In the genomic region with DNA sequence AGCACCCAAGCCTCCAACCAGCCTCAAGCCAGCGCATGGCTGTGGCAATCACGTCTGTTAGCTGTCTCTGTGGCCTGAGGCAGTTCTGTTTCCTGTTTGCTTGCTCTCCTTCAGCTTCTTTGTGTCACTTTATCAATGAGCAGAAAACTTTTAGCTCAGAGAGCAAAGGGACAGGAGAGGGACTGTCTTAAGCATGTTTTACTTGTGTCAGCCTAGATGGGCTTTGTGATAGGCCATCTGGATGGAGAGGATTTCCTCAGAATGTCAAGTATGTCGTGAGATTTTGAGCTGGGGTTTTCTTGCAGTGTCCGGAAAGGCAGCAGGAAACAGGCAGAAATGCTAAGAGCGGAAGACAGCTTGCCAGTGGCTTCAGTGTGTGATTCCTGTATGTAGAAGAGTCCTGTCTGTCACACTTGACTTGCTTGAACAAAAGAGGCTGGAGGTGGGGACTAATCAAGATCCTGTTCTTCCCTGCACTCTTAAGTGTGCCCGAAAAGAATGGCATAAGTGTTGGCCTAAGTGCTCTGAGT, we compare ENCODE assay signal across 8 mouse cellular contexts. TPM values are rescaled to one million over a fixed set of nuclear protein-coding genes. Genes with fewer than 3 reads are reported as not detected.
DNase-seq lines count a peak whose midpoint lies in the region; ATAC-seq lines count a peak whose summit lies in the region.

No protein-coding gene starts in this region.

- no peak overlapping the region for H3K4me2 ChIP-seq in midbrain, embryonic 15.5 days
- no peak overlapping the region for H3K4me2 ChIP-seq in midbrain, embryonic 11.5 days
- peak overlapping the region; percentile 19; the same call in 1 of the 2 replicates for H3K4me2 ChIP-seq in heart, embryonic 13.5 days
- H3K4me2 ChIP-seq in limb, embryonic 15.5 days: no peak overlapping the region
- no peak overlapping the region for H3K4me2 ChIP-seq in neural tube, embryonic 15.5 days

- whole genome bisulfite sequencing in midbrain, embryonic 15.5 days: 50% methylated on average over 6 of the region's 6 CpGs
- WGBS in midbrain, embryonic 11.5 days: 52% methylated on average over 6 of the region's 6 CpGs
- WGBS in heart, embryonic 13.5 days: 35% methylated on average over 6 of the region's 6 CpGs
- 58% methylated on average over 6 of the region's 6 CpGs for WGBS in limb, embryonic 15.5 days
- 65% methylated on average over 6 of the region's 6 CpGs for WGBS in neural tube, embryonic 15.5 days

- H3K9ac ChIP-seq in midbrain, embryonic 15.5 days: no peak overlapping the region
- no peak overlapping the region for H3K9ac ChIP-seq in midbrain, embryonic 11.5 days (ENCODE audit: low read length)
- H3K9ac ChIP-seq in heart, embryonic 13.5 days: no peak overlapping the region
- H3K9ac ChIP-seq in limb, embryonic 15.5 days: no peak overlapping the region
- H3K9ac ChIP-seq in neural tube, embryonic 15.5 days (replicated peaks): no peak overlapping the region

- DNase-seq in midbrain, embryonic 11.5 days (ENCODE audit: low spot score, missing footprints): no peak
- no peak for DNase-seq in cerebellum, adult 18-20 months
- no peak for DNase-seq in urinary bladder, postnatal 25 days (ENCODE audit: low spot score)
- no peak for DNase-seq in cerebellum, postnatal 14 days

- no peak overlapping the region for H3K4me3 ChIP-seq in midbrain, embryonic 15.5 days
- no peak overlapping the region for H3K4me3 ChIP-seq in midbrain, embryonic 11.5 days (ENCODE audit: low read depth, low read length)
- H3K4me3 ChIP-seq in heart, embryonic 13.5 days: no peak overlapping the region
- H3K4me3 ChIP-seq in limb, embryonic 15.5 days: no peak overlapping the region
- H3K4me3 ChIP-seq in neural tube, embryonic 15.5 days (replicated peaks): no peak overlapping the region

- H3K36me3 ChIP-seq in midbrain, embryonic 15.5 days (replicated peaks): no peaks in the 10 kb centered on the region
- no peaks in the 10 kb centered on the region for H3K36me3 ChIP-seq in midbrain, embryonic 11.5 days (ENCODE audit: control insufficient read depth, insufficient read depth, low read length)
- H3K36me3 ChIP-seq in heart, embryonic 13.5 days: peaks cover 2% of the 10 kb centered on the region; the same call in 1 of the 2 replicates
- H3K36me3 ChIP-seq in limb, embryonic 15.5 days: no peaks in the 10 kb centered on the region
- H3K36me3 ChIP-seq in neural tube, embryonic 15.5 days: no peaks in the 10 kb centered on the region

- H3K27me3 ChIP-seq in midbrain, embryonic 15.5 days (replicated peaks): no peaks in the 10 kb centered on the region
- H3K27me3 ChIP-seq in midbrain, embryonic 11.5 days (ENCODE audit: control insufficient read depth, insufficient read depth, low read length): no peaks in the 10 kb centered on the region
- no peaks in the 10 kb centered on the region for H3K27me3 ChIP-seq in heart, embryonic 13.5 days (replicated peaks)
- H3K27me3 ChIP-seq in limb, embryonic 15.5 days: no peaks in the 10 kb centered on the region
- H3K27me3 ChIP-seq in neural tube, embryonic 15.5 days (replicated peaks): no peaks in the 10 kb centered on the region

- H3K9me3 ChIP-seq in midbrain, embryonic 15.5 days: no peaks in the 10 kb centered on the region
- H3K9me3 ChIP-seq in midbrain, embryonic 11.5 days (ENCODE audit: control insufficient read depth, low read length): no peaks in the 10 kb centered on the region
- no peaks in the 10 kb centered on the region for H3K9me3 ChIP-seq in heart, embryonic 13.5 days
- no peaks in the 10 kb centered on the region for H3K9me3 ChIP-seq in limb, embryonic 15.5 days
- H3K9me3 ChIP-seq in neural tube, embryonic 15.5 days (replicated peaks): no peaks in the 10 kb centered on the region

- H3K27ac ChIP-seq in midbrain, embryonic 15.5 days: peak overlapping the region; percentile 41; the same call in 1 of the 2 replicates
- no peak overlapping the region for H3K27ac ChIP-seq in midbrain, embryonic 11.5 days (ENCODE audit: low read depth, low read length)
- H3K27ac ChIP-seq in heart, embryonic 13.5 days (replicated peaks): peak overlapping the region; percentile 69
- peak overlapping the region; percentile 5 for H3K27ac ChIP-seq in limb, embryonic 15.5 days
- H3K27ac ChIP-seq in neural tube, embryonic 15.5 days (replicated peaks): peak overlapping the region; percentile 54

- ATAC-seq in midbrain, embryonic 15.5 days (replicated peaks): no peak
- no peak for ATAC-seq in midbrain, embryonic 11.5 days (ENCODE audit: low FRiP score)
- ATAC-seq in heart, embryonic 13.5 days (ENCODE audit: extremely low read depth, insufficient number of reproducible peaks, low FRiP score, low TSS enrichment): no peak
- ATAC-seq in limb, embryonic 15.5 days (ENCODE audit: insufficient number of reproducible peaks, low FRiP score, low TSS enrichment, low read depth): no peak
- ATAC-seq in neural tube, embryonic 15.5 days (ENCODE audit: low FRiP score): no peak

- no peaks in the 10 kb centered on the region for H3K4me1 ChIP-seq in midbrain, embryonic 15.5 days
- peaks cover 10% of the 10 kb centered on the region for H3K4me1 ChIP-seq in midbrain, embryonic 11.5 days (ENCODE audit: control insufficient read depth, insufficient read depth, low read length)
- peaks cover 46% of the 10 kb centered on the region for H3K4me1 ChIP-seq in heart, embryonic 13.5 days
- H3K4me1 ChIP-seq in limb, embryonic 15.5 days: peaks cover 4% of the 10 kb centered on the region; the same call in 1 of the 2 replicates
- no peaks in the 10 kb centered on the region for H3K4me1 ChIP-seq in neural tube, embryonic 15.5 days

RNA-seq across cellular contexts. Expression of a gene that starts 46.9 kb away (rescaled TPM):
- 34.0 and 35.2 TPM in 2 replicates for polyA plus RNA-seq in midbrain, embryonic 15.5 days (2015; fragmentation: Nextera tagmentation; extraction: Ambion mirVana)
- polyA plus RNA-seq in midbrain, embryonic 11.5 days (2014; fragmentation: Nextera tagmentation; extraction: Ambion mirVana): 40.5 and 41.2 TPM in 2 replicates
- 14.4 and 15.4 TPM in 2 replicates for polyA plus RNA-seq in heart, embryonic 13.5 days (2015; fragmentation: Nextera tagmentation; extraction: Ambion mirVana)
- polyA plus RNA-seq in limb, embryonic 15.5 days (2015; fragmentation: Nextera tagmentation; extraction: Ambion mirVana): 23.8 and 28.1 TPM in 2 replicates
- 28.8 and 29.9 TPM in 2 replicates for polyA plus RNA-seq in neural tube, embryonic 15.5 days (2015; fragmentation: Nextera tagmentation; extraction: Ambion mirVana)
